ENCODE assay signal across 27 mouse cellular contexts in the genomic region with DNA sequence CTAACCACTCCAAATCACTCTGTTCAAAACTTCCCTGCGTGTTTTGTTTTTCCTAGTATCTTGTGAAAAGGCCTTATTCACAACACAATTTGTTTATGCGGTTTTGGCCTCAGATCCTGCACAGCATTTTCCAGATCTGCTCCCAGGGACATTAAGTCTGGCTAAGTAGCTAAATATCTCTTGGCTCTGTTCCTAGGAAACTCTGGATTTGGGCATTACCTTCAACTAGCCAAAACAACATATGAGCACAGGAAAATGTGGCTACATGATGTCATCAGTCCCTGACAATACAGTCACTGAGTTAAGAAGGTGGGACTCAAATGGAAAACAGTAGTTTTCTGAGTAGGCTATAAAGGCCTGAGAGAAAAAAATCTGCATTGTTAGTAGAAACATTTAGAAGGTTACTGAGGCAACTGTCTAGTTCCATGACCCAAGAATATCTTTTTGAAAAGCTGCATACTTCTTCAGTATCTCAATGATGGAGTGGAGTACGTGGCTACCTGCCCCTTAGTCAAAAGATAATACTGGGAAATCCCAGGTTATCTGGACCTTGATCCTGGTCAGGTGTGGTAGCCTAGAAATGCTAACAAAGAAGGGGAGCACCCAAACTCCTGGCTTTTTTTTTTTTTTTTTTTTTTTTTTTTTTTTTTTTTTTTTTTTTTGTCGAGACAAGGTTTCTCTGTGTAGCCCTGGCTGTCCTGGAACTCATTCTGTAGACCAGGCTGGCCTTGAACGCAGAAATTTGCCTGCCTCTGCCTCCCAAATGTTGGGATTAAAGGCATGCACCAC. TPM values are rescaled to one million over a fixed set of nuclear protein-coding genes. Genes with fewer than 3 reads are reported as not detected.
DNase-seq lines count a peak whose midpoint lies in the region; ATAC-seq and TF ChIP-seq lines count a peak whose summit lies in the region.
"Had no signal": no experiment of that assay in that cellular context is flagged by ENCODE, and none has a peak within 500 bp of the region (broad histone marks: within the 10 kb centered on the region; RNA-seq: fewer than 3 reads in every experiment).

No protein-coding gene starts in this region.

- no peak overlapping the region for H3K4me3 ChIP-seq in forebrain, embryonic 16.5 days (replicated peaks; ENCODE audit: low read length)
- H3K4me3 ChIP-seq in forebrain, postnatal 0 days (ENCODE audit: low read depth, low read length) = no peak overlapping the region
- H3K4me3 ChIP-seq in liver, embryonic 15.5 days (replicated peaks) = no peak overlapping the region
- H3K4me3 ChIP-seq in liver, postnatal 0 days (ENCODE audit: low read depth, low read length) = no peak overlapping the region
- no peak overlapping the region for H3K4me3 ChIP-seq in heart, embryonic 11.5 days (ENCODE audit: low read depth, low read length)
- H3K4me3 ChIP-seq: embryonic facial prominence, embryonic 12.5 days; forebrain, embryonic 15.5 days; gastrocnemius, adult 2 months; heart, embryonic 13.5 days had no signal

- H3K27ac ChIP-seq in forebrain, embryonic 16.5 days (ENCODE audit: low read length) = no peak overlapping the region
- H3K27ac ChIP-seq in forebrain, postnatal 0 days (ENCODE audit: low read depth, low read length) = no peak overlapping the region
- no peak overlapping the region for H3K27ac ChIP-seq in liver, embryonic 15.5 days (replicated peaks)
- no peak overlapping the region for H3K27ac ChIP-seq in liver, postnatal 0 days (ENCODE audit: low read depth)
- H3K27ac ChIP-seq in heart, embryonic 11.5 days (ENCODE audit: low read depth, low read length) = no peak overlapping the region
- H3K27ac ChIP-seq: embryonic facial prominence, embryonic 12.5 days; forebrain, embryonic 15.5 days; gastrocnemius, adult 2 months; heart, embryonic 13.5 days had no signal

- 69% methylated on average over 5 of the region's 5 CpGs for WGBS in forebrain, embryonic 16.5 days
- 62% methylated on average over 5 of the region's 5 CpGs for WGBS in forebrain, postnatal 0 days
- WGBS in liver, embryonic 15.5 days (ENCODE audit: insufficient replicate concordance) = 50% methylated on average over 5 of the region's 5 CpGs
- WGBS in liver, postnatal 0 days (ENCODE audit: insufficient replicate concordance) = 59% methylated on average over 5 of the region's 5 CpGs
- WGBS in heart, embryonic 11.5 days (ENCODE audit: insufficient replicate concordance) = 80% methylated on average over 4 of the region's 5 CpGs

- H3K36me3 ChIP-seq in forebrain, embryonic 16.5 days (ENCODE audit: control insufficient read depth, insufficient read depth) = no peaks in the 10 kb centered on the region
- H3K36me3 ChIP-seq in forebrain, postnatal 0 days (ENCODE audit: insufficient read depth) = no peaks in the 10 kb centered on the region
- no peaks in the 10 kb centered on the region for H3K36me3 ChIP-seq in liver, embryonic 15.5 days (replicated peaks)
- no peaks in the 10 kb centered on the region for H3K36me3 ChIP-seq in liver, postnatal 0 days (replicated peaks; ENCODE audit: insufficient read depth, low read length)
- no peaks in the 10 kb centered on the region for H3K36me3 ChIP-seq in heart, embryonic 11.5 days (ENCODE audit: control insufficient read depth, insufficient read depth, low read length)
- H3K36me3 ChIP-seq: embryonic facial prominence, embryonic 12.5 days; forebrain, embryonic 15.5 days; heart, embryonic 13.5 days had no signal

- TF ChIP-seq CTCF in forebrain, postnatal 0 days (IDR thresholded peaks at IDR 0.05; ENCODE audit: low read depth) = no peak
- no peak for TF ChIP-seq CTCF in liver, postnatal 0 days (IDR thresholded peaks at IDR 0.05; ENCODE audit: low read depth)

- no peaks in the 10 kb centered on the region for H3K27me3 ChIP-seq in forebrain, embryonic 16.5 days (replicated peaks; ENCODE audit: control insufficient read depth, insufficient read depth, low read length)
- no peaks in the 10 kb centered on the region for H3K27me3 ChIP-seq in forebrain, postnatal 0 days (ENCODE audit: insufficient read depth, low read length)
- H3K27me3 ChIP-seq in liver, embryonic 15.5 days = no peaks in the 10 kb centered on the region
- no peaks in the 10 kb centered on the region for H3K27me3 ChIP-seq in liver, postnatal 0 days (ENCODE audit: insufficient read depth, low read length)
- H3K27me3 ChIP-seq in heart, embryonic 11.5 days (ENCODE audit: control insufficient read depth, insufficient read depth, low read length) = no peaks in the 10 kb centered on the region
- H3K27me3 ChIP-seq: embryonic facial prominence, embryonic 12.5 days; forebrain, embryonic 15.5 days; heart, embryonic 13.5 days had no signal

- H3K9me3 ChIP-seq in forebrain, embryonic 16.5 days (ENCODE audit: control insufficient read depth, low read length) = no peaks in the 10 kb centered on the region
- H3K9me3 ChIP-seq in forebrain, postnatal 0 days (ENCODE audit: low read length) = no peaks in the 10 kb centered on the region
- H3K9me3 ChIP-seq in liver, embryonic 15.5 days (replicated peaks) = no peaks in the 10 kb centered on the region
- H3K9me3 ChIP-seq in liver, postnatal 0 days (ENCODE audit: low read length) = no peaks in the 10 kb centered on the region
- H3K9me3 ChIP-seq in heart, embryonic 11.5 days (replicated peaks; ENCODE audit: control insufficient read depth, low read length) = no peaks in the 10 kb centered on the region
- H3K9me3 ChIP-seq: embryonic facial prominence, embryonic 12.5 days; forebrain, embryonic 15.5 days; heart, embryonic 13.5 days had no signal

- peak; percentile 43; the same call in 1 of the 2 replicates for ATAC-seq in forebrain, embryonic 16.5 days
- ATAC-seq in forebrain, postnatal 0 days = no peak
- 0 out of 2 replicates have a peak, but pooled peaks have one; percentile 7 for ATAC-seq in liver, embryonic 15.5 days (ENCODE audit: insufficient read depth)
- 0 out of 2 replicates have a peak, but pooled peaks have one; percentile 4 for ATAC-seq in liver, postnatal 0 days
- no peak for ATAC-seq in heart, embryonic 11.5 days (replicated peaks; ENCODE audit: insufficient number of reproducible peaks, low FRiP score, low TSS enrichment)
- ATAC-seq: activated CD4-positive, CD25-positive, alpha-beta regulatory T cell, adult 4 months; forebrain, embryonic 15.5 days; hindbrain, embryonic 16.5 days; Patski had no signal

- no peak overlapping the region for H3K4me2 ChIP-seq in forebrain, embryonic 16.5 days (ENCODE audit: low read length)
- no peak overlapping the region for H3K4me2 ChIP-seq in forebrain, postnatal 0 days (ENCODE audit: low read depth)
- H3K4me2 ChIP-seq in liver, embryonic 15.5 days = no peak overlapping the region
- H3K4me2 ChIP-seq in liver, postnatal 0 days (ENCODE audit: low read depth, low read length) = no peak overlapping the region
- no peak overlapping the region for H3K4me2 ChIP-seq in heart, embryonic 11.5 days
- H3K4me2 ChIP-seq: embryonic facial prominence, embryonic 12.5 days; forebrain, embryonic 15.5 days; heart, embryonic 13.5 days had no signal

- 0 out of 2 replicates have a peak, but pooled peaks cover 3% of the 10 kb centered on the region for H3K4me1 ChIP-seq in forebrain, embryonic 16.5 days (replicated peaks; ENCODE audit: control insufficient read depth, insufficient read depth, low read length)
- H3K4me1 ChIP-seq in forebrain, postnatal 0 days (ENCODE audit: insufficient read depth) = no peaks in the 10 kb centered on the region
- H3K4me1 ChIP-seq in liver, embryonic 15.5 days (replicated peaks) = no peaks in the 10 kb centered on the region; the same call in 1 of the 2 replicates
- no peaks in the 10 kb centered on the region for H3K4me1 ChIP-seq in liver, postnatal 0 days (ENCODE audit: insufficient read depth)
- H3K4me1 ChIP-seq in heart, embryonic 11.5 days (ENCODE audit: control insufficient read depth, insufficient read depth, low read length) = peaks cover 3% of the 10 kb centered on the region; the same call in 1 of the 2 replicates
- H3K4me1 ChIP-seq: embryonic facial prominence, embryonic 12.5 days; forebrain, embryonic 15.5 days; heart, embryonic 13.5 days had no signal

- no peak for TF ChIP-seq EP300 in liver, postnatal 0 days (IDR thresholded peaks at IDR 0.05; ENCODE audit: low read depth)

- H3K9ac ChIP-seq in forebrain, embryonic 16.5 days (replicated peaks; ENCODE audit: low read depth, low read length) = no peak overlapping the region
- no peak overlapping the region for H3K9ac ChIP-seq in forebrain, postnatal 0 days
- H3K9ac ChIP-seq in liver, embryonic 15.5 days = no peak overlapping the region
- no peak overlapping the region for H3K9ac ChIP-seq in liver, postnatal 0 days (replicated peaks)
- no peak overlapping the region for H3K9ac ChIP-seq in heart, embryonic 11.5 days (ENCODE audit: low read depth, low read length)
- H3K9ac ChIP-seq: embryonic facial prominence, embryonic 12.5 days; forebrain, embryonic 15.5 days; heart, embryonic 13.5 days had no signal

- DNase-seq in forebrain, postnatal 0 days = no peak
- DNase-seq in liver = no peak
- peak; percentile 54 for DNase-seq in Muller cell, postnatal 12 days (ENCODE audit: inconsistent ontology term)
- no peak for DNase-seq in liver, postnatal 0 days
- DNase-seq: cerebellum, adult 11 months; cerebellum, adult 8-10 months; cerebellum, postnatal 14 days; embryo, embryonic 11 days; gastrocnemius, adult 2 months; gastrocnemius, postnatal 25 days; heart, postnatal 36 days; kidney, adult 11 months had no signal

RNA-seq across cellular contexts. Expression of a gene that starts 8.5 kb away (rescaled TPM):
- 0.68 and 0.89 TPM in 2 replicates for polyA plus RNA-seq in forebrain, embryonic 16.5 days (2015; fragmentation: Nextera tagmentation; extraction: Ambion mirVana)
- 1.2 and 1.4 TPM in 2 replicates for total RNA-seq in forebrain, postnatal 0 days (2014; rRNA removed)
- polyA plus RNA-seq in forebrain, postnatal 0 days (2015; fragmentation: Nextera tagmentation; extraction: Ambion mirVana) = 0.70 and 0.98 TPM in 2 replicates
- polyA plus RNA-seq in liver, embryonic 15.5 days (2015; fragmentation: Nextera tagmentation; extraction: Ambion mirVana) = 0.06 and 0.14 TPM in 2 replicates
- polyA plus RNA-seq in liver, postnatal 0 days (2015; fragmentation: Nextera tagmentation; extraction: Ambion mirVana) = 0.04 and 0.19 TPM in 2 replicates
- 5.0 and 7.0 TPM in 2 replicates for polyA plus RNA-seq in heart, embryonic 11.5 days (2014; fragmentation: Nextera tagmentation; extraction: Ambion mirVana)
- total RNA-seq: adrenal gland, adult 2 months; adrenal gland, postnatal 36 days; common myeloid progenitor, adult 5-6 weeks; granulocyte monocyte progenitor cell, adult 5-6 weeks; MEL had no signal
- polyA plus RNA-seq: activated CD4-positive, CD25-positive, alpha-beta regulatory T cell, adult 4 months; adrenal gland, adult 2 months; intestine, embryonic 14.5 days; Patski had no signal

RNA-seq across cellular contexts. Expression of a gene that starts 49.9 kb away (rescaled TPM):
- polyA plus RNA-seq in forebrain, embryonic 16.5 days (2015; fragmentation: Nextera tagmentation; extraction: Ambion mirVana) = 2.9 and 3.6 TPM in 2 replicates
- 3.2 and 4.2 TPM in 2 replicates for total RNA-seq in forebrain, postnatal 0 days (2014; rRNA removed)
- 5.7 and 6.6 TPM in 2 replicates for polyA plus RNA-seq in forebrain, postnatal 0 days (2015; fragmentation: Nextera tagmentation; extraction: Ambion mirVana)
- polyA plus RNA-seq in liver, embryonic 15.5 days (2015; fragmentation: Nextera tagmentation; extraction: Ambion mirVana) = 8.7 and 10.2 TPM in 2 replicates
- 1.4 TPM in 2 replicates for polyA plus RNA-seq in liver, postnatal 0 days (2015; fragmentation: Nextera tagmentation; extraction: Ambion mirVana)
- 0.72 and 0.90 TPM in 2 replicates for polyA plus RNA-seq in heart, embryonic 11.5 days (2014; fragmentation: Nextera tagmentation; extraction: Ambion mirVana)
- total RNA-seq: MEL had no signal

Comparison
In these comparisons a context has a peak if more than half of its experiments do, and no peak if none do; other contexts are left out.
1. ATAC-seq: peak in forebrain, embryonic 16.5 days (single experiment), liver, embryonic 15.5 days (single experiment) and liver, postnatal 0 days (single experiment); none in forebrain, postnatal 0 days (single experiment) and heart, embryonic 11.5 days (single experiment).